8 mouse cellular contexts compared by ENCODE assay signal in the genomic region with DNA sequence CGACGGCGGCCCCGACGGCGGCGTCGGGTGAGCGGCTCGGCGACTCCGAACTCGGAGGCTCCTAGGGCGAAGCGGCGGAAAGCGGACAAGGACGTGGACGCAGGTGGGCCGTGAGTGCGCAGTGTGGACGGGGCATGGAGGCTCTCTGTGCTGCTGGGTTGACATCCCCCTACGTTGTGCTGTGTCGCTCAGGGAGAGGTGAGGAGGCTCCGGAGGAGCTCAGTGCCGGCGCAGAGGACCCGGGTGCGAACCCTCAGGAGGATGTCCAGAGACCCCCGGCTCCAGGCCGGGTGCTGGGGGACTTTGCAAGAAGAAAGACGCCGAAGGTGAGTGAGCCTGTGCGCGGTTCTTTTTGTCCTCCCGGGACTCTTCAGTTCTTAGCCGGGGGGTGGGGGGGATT. TPM values are rescaled to one million over a fixed set of nuclear protein-coding genes. Genes with fewer than 3 reads are reported as not detected.
DNase-seq lines count a peak whose midpoint lies in the region; ATAC-seq and TF ChIP-seq lines count a peak whose summit lies in the region.

No protein-coding gene starts in this region.

- H3K4me2 ChIP-seq in lung, embryonic 14.5 days: peak overlapping the region; percentile 89
- H3K4me2 ChIP-seq in embryonic facial prominence, embryonic 14.5 days (ENCODE audit: low read depth, low read length): peak overlapping the region; percentile 92
- H3K4me2 ChIP-seq in limb, embryonic 11.5 days (ENCODE audit: low read depth, severe bottlenecking): peak overlapping the region; percentile 79
- H3K4me2 ChIP-seq in neural tube, embryonic 15.5 days: peak overlapping the region; percentile 94

- no peak for DNase-seq in lung, embryonic 14.5 days
- no peak for DNase-seq in lung, postnatal 10 days
- peak; percentile 5 for DNase-seq in embryonic facial prominence, embryonic 14.5 days (ENCODE audit: low spot score)
- no peak for DNase-seq in limb, embryonic 11.5 days (ENCODE audit: low spot score)
- no peak for DNase-seq in ovary, adult 18-20 months (ENCODE audit: low spot score)
- no peak for DNase-seq in right cerebral cortex, adult 2 months (ENCODE audit: low spot score in 2 of 2)
- DNase-seq in B cell, adult 2 months: no peak

- H3K36me3 ChIP-seq in lung, embryonic 14.5 days (ENCODE audit: insufficient read depth): peaks cover 80% of the 10 kb centered on the region
- H3K36me3 ChIP-seq in embryonic facial prominence, embryonic 14.5 days (ENCODE audit: control insufficient read depth, insufficient read depth, low read length): peaks cover 75% of the 10 kb centered on the region
- peaks cover 57% of the 10 kb centered on the region for H3K36me3 ChIP-seq in limb, embryonic 11.5 days (ENCODE audit: control insufficient read depth, insufficient read depth, low read length)
- H3K36me3 ChIP-seq in neural tube, embryonic 15.5 days: peaks cover 72% of the 10 kb centered on the region

- peak overlapping the region; percentile 99 for H3K4me3 ChIP-seq in lung, embryonic 14.5 days (ENCODE audit: low read depth, low read length)
- H3K4me3 ChIP-seq in embryonic facial prominence, embryonic 14.5 days (ENCODE audit: low read depth, low read length): peak overlapping the region; percentile 99
- peak overlapping the region; percentile 94 for H3K4me3 ChIP-seq in limb, embryonic 11.5 days (ENCODE audit: low read depth, low read length)
- peak overlapping the region; percentile 98 for H3K4me3 ChIP-seq in neural tube, embryonic 15.5 days (replicated peaks)

- ATAC-seq in lung, embryonic 14.5 days (ENCODE audit: insufficient read depth): peak; percentile 48
- ATAC-seq in embryonic facial prominence, embryonic 14.5 days (ENCODE audit: low read depth): peak; percentile 32; the same call in 1 of the 2 replicates
- ATAC-seq in limb, embryonic 11.5 days (ENCODE audit: insufficient number of reproducible peaks, low FRiP score, low TSS enrichment, low read depth): 0 out of 2 replicates have a peak, but pooled peaks have one; percentile 10
- ATAC-seq in neural tube, embryonic 15.5 days (ENCODE audit: low FRiP score): peak; percentile 37; the same call in 1 of the 2 replicates

- H3K27ac ChIP-seq in lung, embryonic 14.5 days (ENCODE audit: low read depth): peak overlapping the region; percentile 18; the same call in 1 of the 2 replicates
- H3K27ac ChIP-seq in embryonic facial prominence, embryonic 14.5 days (replicated peaks; ENCODE audit: low read depth, low read length): peak overlapping the region; percentile 44; the same call in 1 of the 2 replicates
- H3K27ac ChIP-seq in limb, embryonic 11.5 days (replicated peaks; ENCODE audit: low read depth, low read length): no peak overlapping the region
- no peak overlapping the region for H3K27ac ChIP-seq in neural tube, embryonic 15.5 days (replicated peaks)

- H3K27me3 ChIP-seq in lung, embryonic 14.5 days (ENCODE audit: insufficient read depth, low read length): no peaks in the 10 kb centered on the region
- H3K27me3 ChIP-seq in embryonic facial prominence, embryonic 14.5 days (replicated peaks; ENCODE audit: control insufficient read depth, insufficient read depth, low read length): no peaks in the 10 kb centered on the region
- H3K27me3 ChIP-seq in limb, embryonic 11.5 days (ENCODE audit: control insufficient read depth, insufficient read depth, low read length): no peaks in the 10 kb centered on the region
- no peaks in the 10 kb centered on the region for H3K27me3 ChIP-seq in neural tube, embryonic 15.5 days (replicated peaks)

- no peaks in the 10 kb centered on the region for H3K4me1 ChIP-seq in lung, embryonic 14.5 days (ENCODE audit: insufficient read depth)
- H3K4me1 ChIP-seq in embryonic facial prominence, embryonic 14.5 days (ENCODE audit: control insufficient read depth, insufficient read depth, low read length): peaks cover 5% of the 10 kb centered on the region
- H3K4me1 ChIP-seq in limb, embryonic 11.5 days (ENCODE audit: control insufficient read depth, insufficient read depth, low read length): peaks cover 9% of the 10 kb centered on the region; the same call in 1 of the 2 replicates
- H3K4me1 ChIP-seq in neural tube, embryonic 15.5 days: peaks cover 24% of the 10 kb centered on the region

- no peaks in the 10 kb centered on the region for H3K9me3 ChIP-seq in lung, embryonic 14.5 days (ENCODE audit: low read depth, low read length)
- no peaks in the 10 kb centered on the region for H3K9me3 ChIP-seq in embryonic facial prominence, embryonic 14.5 days (ENCODE audit: control insufficient read depth, low read length)
- no peaks in the 10 kb centered on the region for H3K9me3 ChIP-seq in limb, embryonic 11.5 days (ENCODE audit: control insufficient read depth, low read length)
- H3K9me3 ChIP-seq in neural tube, embryonic 15.5 days (replicated peaks): no peaks in the 10 kb centered on the region

- 1% methylated on average over 37 of the region's 37 CpGs for WGBS in lung, embryonic 14.5 days
- 2% methylated on average over 22 of the region's 37 CpGs for WGBS in embryonic facial prominence, embryonic 14.5 days
- WGBS in limb, embryonic 11.5 days: under 1% methylated on average over 37 of the region's 37 CpGs
- under 1% methylated on average over 37 of the region's 37 CpGs for WGBS in neural tube, embryonic 15.5 days

- H3K9ac ChIP-seq in lung, embryonic 14.5 days: peak overlapping the region; percentile 90
- peak overlapping the region; percentile 92 for H3K9ac ChIP-seq in embryonic facial prominence, embryonic 14.5 days (ENCODE audit: low read depth, low read length)
- H3K9ac ChIP-seq in limb, embryonic 11.5 days (ENCODE audit: low read length): peak overlapping the region; percentile 77
- peak overlapping the region; percentile 76 for H3K9ac ChIP-seq in neural tube, embryonic 15.5 days (replicated peaks)

- no peak for TF ChIP-seq CTCF in lung, embryonic 14.5 days (IDR thresholded peaks at IDR 0.05; ENCODE audit: low read depth)

RNA-seq across cellular contexts. Expression of gene Ddx51, which starts 0.4 kb away (rescaled TPM):
- polyA plus RNA-seq in lung, embryonic 14.5 days (2014; fragmentation: Nextera tagmentation; extraction: Ambion mirVana): 32.4 and 36.8 TPM in 2 replicates
- 24.2 and 28.2 TPM in 2 replicates for polyA plus RNA-seq in embryonic facial prominence, embryonic 14.5 days (2014; fragmentation: Nextera tagmentation; extraction: Ambion mirVana)
- 36.8 and 45.8 TPM in 2 replicates for polyA plus RNA-seq in limb, embryonic 11.5 days (2014; fragmentation: Nextera tagmentation; extraction: Ambion mirVana)
- polyA plus RNA-seq in neural tube, embryonic 15.5 days (2015; fragmentation: Nextera tagmentation; extraction: Ambion mirVana): 17.5 and 18.3 TPM in 2 replicates

RNA-seq across cellular contexts. Expression of gene Noc4l, which starts 0.5 kb away (rescaled TPM):
- polyA plus RNA-seq in lung, embryonic 14.5 days (2014; fragmentation: Nextera tagmentation; extraction: Ambion mirVana): 55.8 and 57.3 TPM in 2 replicates
- polyA plus RNA-seq in embryonic facial prominence, embryonic 14.5 days (2014; fragmentation: Nextera tagmentation; extraction: Ambion mirVana): 36.6 and 38.9 TPM in 2 replicates
- 68.8 and 72.3 TPM in 2 replicates for polyA plus RNA-seq in limb, embryonic 11.5 days (2014; fragmentation: Nextera tagmentation; extraction: Ambion mirVana)
- polyA plus RNA-seq in neural tube, embryonic 15.5 days (2015; fragmentation: Nextera tagmentation; extraction: Ambion mirVana): 40.1 and 49.0 TPM in 2 replicates

Comparison
In these comparisons a context has a peak if more than half of its experiments do, and no peak if none do; other contexts are left out.
1. H3K27ac ChIP-seq: peak in lung, embryonic 14.5 days (single experiment) and embryonic facial prominence, embryonic 14.5 days (single experiment); none in limb, embryonic 11.5 days (single experiment) and neural tube, embryonic 15.5 days (single experiment).
2. Peak in every context shown above with its lines, with median percentiles within 50 percentile points of each other: ATAC-seq, H3K4me2 ChIP-seq, H3K4me3 ChIP-seq and H3K9ac ChIP-seq.